Mouse (Mus musculus): Measurements from ENCODE around the gene Mapk10.

DNA sequence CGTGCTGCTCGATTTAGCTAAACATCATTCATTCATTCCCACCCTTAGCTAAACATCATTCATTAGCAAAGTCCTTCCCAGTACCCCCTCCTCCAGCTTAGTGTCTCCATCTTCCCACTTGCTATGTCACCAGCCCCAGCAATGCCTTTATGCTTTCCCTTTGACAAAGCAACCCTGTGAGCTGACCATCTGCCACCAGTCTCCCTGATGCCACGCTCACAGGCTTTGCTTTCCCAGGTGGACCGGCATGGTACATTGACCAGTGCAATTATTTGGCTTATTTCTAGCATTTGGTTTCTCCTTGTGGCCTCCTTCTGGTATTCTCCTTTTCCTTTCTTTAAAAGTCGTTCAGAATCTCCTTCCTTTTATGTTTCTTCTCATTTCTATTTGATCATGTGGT, 284.3 kb downstream of the Mapk10 start:
- TF ChIP-seq CTCF (conservative IDR thresholded peaks at IDR 0.05; ENCODE audit: low read length) (no peak), POU5F1 (IDR thresholded peaks at IDR 0.05; ENCODE audit: borderline replicate concordance, low read length) (no peak)
